Mouse (Mus musculus): ENCODE data around the gene Rnf207. TPM values are rescaled to one million over a fixed set of nuclear protein-coding genes. Genes with fewer than 3 reads are reported as not detected.

Gene Rnf207
- total and polyA plus RNA-seq, 3 experiments, result 0.51 TPM; not detected in 2

- TF ChIP-seq CHD1 (IDR thresholded peaks at IDR 0.05; ENCODE audit: low read depth, low read length) (no peak), CTCF (conservative IDR thresholded peaks at IDR 0.05 in 1 of 2, IDR thresholded peaks at IDR 0.05 in 1 of 2; ENCODE audit: low read depth in 2 of 2, low read length in 2 of 2) (peak in 1 of 2 experiments; percentile 51; a peak in 3 of 4 replicates)
- peaks cover 2% of the 10 kb centered on the region for H3K9me3 ChIP-seq (replicated peaks; ENCODE audit: low read length)
- H3K4me1 ChIP-seq (ENCODE audit: control insufficient read depth in 1 of 2, insufficient read depth in 2 of 2), result peaks cover 18 to 22% of the 10 kb centered on the region in 2 experiments
- dilution Hi-C loops (cut with MboI; ENCODE audit: extremely low pct_ligation_motif_present, extremely low pct_unique_long_range_greater_than_20kb, low sequenced_read_pairs), result no loop called here
- H3K4me3 ChIP-seq (replicated peaks in 1 of 3; ENCODE audit: low read depth in 2 of 3, low read length in 2 of 3, poor library complexity in 1 of 3), result no peak overlapping the region
- H3K27me3 ChIP-seq (replicated peaks), result peaks cover 2% of the 10 kb centered on the region
- in situ Hi-C loops (cut with MboI; ENCODE audit: low pct_ligation_motif_present, low pct_unique_long_range_greater_than_20kb, low sequenced_read_pairs), result loop anchor here (25.0 kb wide), 1 partner anchor 1836 kb away; no protein-coding TSS in a partner anchor
- H3K9ac ChIP-seq (ENCODE audit: insufficient read depth, low read depth), result no peak overlapping the region
- DNase-seq (ENCODE audit: extremely low read depth), result no peak
- no peak overlapping the region for H3K4me2 ChIP-seq (ENCODE audit: insufficient read depth, low read depth, poor library complexity, severe bottlenecking)
- no peak overlapping the region for H3K27ac ChIP-seq (ENCODE audit: insufficient read depth, low read depth)
- H3K79me2 ChIP-seq (replicated peaks; ENCODE audit: control insufficient read depth, extremely low read depth, insufficient read depth, poor library complexity, severe bottlenecking), result no peaks in the 10 kb centered on the region
- peaks cover 0 to 16% of the 10 kb centered on the region in 2 experiments for H3K36me3 ChIP-seq (replicated peaks in 1 of 2; ENCODE audit: control insufficient read depth in 1 of 2, insufficient read depth in 1 of 2, low read length in 1 of 2)
These were observed 42.1 kb downstream of the Rnf207 start for GRCm38 (mm10) chr4:152276389-152277347.

GRCm38 (mm10) chr4:152274681-152275131 is 44.1 kb downstream of the Rnf207 start:
- Histone ChIP-seq H3K9me3 (replicated peaks; ENCODE audit: low read length) (peaks cover 2% of the 10 kb centered on the region), H3K27me3 (replicated peaks) (no peaks in the 10 kb centered on the region), H3K27ac (ENCODE audit: insufficient read depth, low read depth) (no peak overlapping the region), H3K9ac (ENCODE audit: insufficient read depth, low read depth) (no peak overlapping the region), H3K4me1 (ENCODE audit: control insufficient read depth in 1 of 2, insufficient read depth in 2 of 2) (peaks cover 37 to 41% of the 10 kb centered on the region in 2 experiments), H3K36me3 (replicated peaks in 1 of 2; ENCODE audit: control insufficient read depth in 1 of 2, insufficient read depth in 1 of 2, low read length in 1 of 2) (peaks cover 0 to 11% of the 10 kb centered on the region in 2 experiments), H3K79me2 (replicated peaks; ENCODE audit: control insufficient read depth, extremely low read depth, insufficient read depth, poor library complexity, severe bottlenecking) (no peaks in the 10 kb centered on the region), H3K4me2 (ENCODE audit: insufficient read depth, low read depth, poor library complexity, severe bottlenecking) (no peak overlapping the region), H3K4me3 (replicated peaks in 1 of 3; ENCODE audit: low read depth in 2 of 3, low read length in 2 of 3, poor library complexity in 1 of 3) (peak overlapping the region in 1 of 3 experiments; percentile 45)
- no peak for TF ChIP-seq MYC (IDR thresholded peaks at IDR 0.05; ENCODE audit: low read depth, low read length)
- no peak for TF ChIP-seq USF1 (IDR thresholded peaks at IDR 0.05; ENCODE audit: low read depth, low read length)
- TF ChIP-seq NELFE (IDR thresholded peaks at IDR 0.05; ENCODE audit: low read depth, low read length), result no peak
- TF ChIP-seq IRF4 (IDR thresholded peaks at IDR 0.05; ENCODE audit: low read depth, low read length), result no peak
- TF ChIP-seq MEF2A (IDR thresholded peaks at IDR 0.05; ENCODE audit: borderline replicate concordance, low read depth, low read length), result no peak
- TF ChIP-seq CHD2 (IDR thresholded peaks at IDR 0.05; ENCODE audit: low read length), result no peak
- in situ Hi-C loops (cut with MboI; ENCODE audit: low pct_ligation_motif_present, low pct_unique_long_range_greater_than_20kb, low sequenced_read_pairs) (loop anchor here (25.0 kb wide), 1 partner anchor 1838 kb away; no protein-coding TSS in a partner anchor), dilution Hi-C loops (cut with MboI; ENCODE audit: extremely low pct_ligation_motif_present, extremely low pct_unique_long_range_greater_than_20kb, low sequenced_read_pairs) (no loop called here)
- no peak for DNase-seq (ENCODE audit: extremely low read depth)

DNA sequence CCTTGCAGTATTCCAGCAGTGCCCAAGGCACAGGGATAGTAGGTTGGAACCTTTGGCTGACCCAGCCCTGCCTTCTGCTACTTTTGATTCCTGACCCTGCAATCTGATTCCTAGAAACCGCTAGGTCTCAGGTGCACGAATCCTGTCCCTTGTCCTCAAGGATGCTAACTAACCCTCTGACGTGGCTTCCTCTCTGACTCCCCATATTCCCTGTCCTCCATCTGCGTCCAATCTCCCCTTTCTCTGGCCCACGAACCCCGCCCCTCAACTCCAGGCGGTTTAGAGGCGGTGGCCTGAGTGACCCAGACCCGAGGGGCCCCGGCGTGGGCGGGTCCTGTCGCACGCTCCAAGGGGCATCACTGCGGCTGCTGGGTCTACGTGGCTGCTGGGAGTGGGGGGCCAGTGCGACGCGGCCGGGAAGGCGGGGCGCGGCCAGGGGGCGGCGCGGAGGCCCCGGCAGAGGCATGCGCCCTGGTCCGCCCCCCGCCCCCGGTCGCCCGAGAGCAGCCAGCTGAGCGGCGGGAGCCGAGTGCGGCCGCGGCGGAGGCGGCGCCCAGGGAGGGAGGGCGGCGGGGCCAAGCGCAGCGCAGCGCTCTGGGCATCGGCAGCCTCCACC is 45.1 kb downstream of the Rnf207 start, which contains the start of gene Gpr153:
Gpr153 (plus strand) TSS at position 612 of the 616 bp plus-strand sequence.
- Histone ChIP-seq H3K27me3 (replicated peaks) (no peaks in the 10 kb centered on the region), H3K9me3 (replicated peaks; ENCODE audit: low read length) (peaks cover 2% of the 10 kb centered on the region), H3K4me2 (ENCODE audit: insufficient read depth, low read depth, poor library complexity, severe bottlenecking) (no peak within 1 kb of the TSS), H3K4me3 (replicated peaks in 1 of 3; ENCODE audit: low read depth in 2 of 3, low read length in 2 of 3, poor library complexity in 1 of 3) (peak within 1 kb of the TSS in 1 of 3 experiments; percentile 45), H3K9ac (ENCODE audit: insufficient read depth, low read depth) (no peak within 1 kb of the TSS), H3K36me3 (replicated peaks in 1 of 2; ENCODE audit: control insufficient read depth in 1 of 2, insufficient read depth in 1 of 2, low read length in 1 of 2) (peaks cover 0 to 7% of the 10 kb centered on the region in 2 experiments), H3K4me1 (ENCODE audit: control insufficient read depth in 1 of 2, insufficient read depth in 2 of 2) (peaks cover 45 to 51% of the 10 kb centered on the region in 2 experiments), H3K79me2 (replicated peaks; ENCODE audit: control insufficient read depth, extremely low read depth, insufficient read depth, poor library complexity, severe bottlenecking) (no peaks in the 10 kb centered on the region), H3K27ac (ENCODE audit: insufficient read depth, low read depth) (no peak within 1 kb of the TSS)
- dilution Hi-C loops (cut with MboI; ENCODE audit: extremely low pct_ligation_motif_present, extremely low pct_unique_long_range_greater_than_20kb, low sequenced_read_pairs) (no loop called here), in situ Hi-C loops (cut with MboI; ENCODE audit: low pct_ligation_motif_present, low pct_unique_long_range_greater_than_20kb, low sequenced_read_pairs) (no loop called here)
- DNase-seq (ENCODE audit: extremely low read depth), result no peak
- TF ChIP-seq MXI1 (IDR thresholded peaks at IDR 0.05; ENCODE audit: low read depth, low read length) (no peak), USF1 (IDR thresholded peaks at IDR 0.05; ENCODE audit: low read depth, low read length) (no peak), ELF1 (IDR thresholded peaks at IDR 0.05; ENCODE audit: low read depth, low read length) (no peak), ZMIZ1 (IDR thresholded peaks at IDR 0.05; ENCODE audit: low read depth, low read length) (no peak), ETS1 (conservative IDR thresholded peaks at IDR 0.05; ENCODE audit: low read depth, low read length) (no peak), RCOR1 (conservative IDR thresholded peaks at IDR 0.05; ENCODE audit: low read depth, low read length) (no peak), ZKSCAN1 (IDR thresholded peaks at IDR 0.05; ENCODE audit: borderline replicate concordance, low read depth, low read length) (no peak), HCFC1 (IDR thresholded peaks at IDR 0.05; ENCODE audit: low read depth, low read length) (no peak), CTCF (conservative IDR thresholded peaks at IDR 0.05 in 1 of 2, IDR thresholded peaks at IDR 0.05 in 1 of 2; ENCODE audit: low read depth in 2 of 2, low read length in 2 of 2) (no peak), USF2 (conservative IDR thresholded peaks at IDR 0.05; ENCODE audit: low read depth, low read length) (no peak), POLR2A (IDR thresholded peaks at IDR 0.05; ENCODE audit: low read depth, low read length) (no peak), KAT2A (IDR thresholded peaks at IDR 0.05; ENCODE audit: insufficient replicate concordance, low read length) (no peak), POLR2AphosphoS2 (IDR thresholded peaks at IDR 0.05; ENCODE audit: low read depth, low read length) (no peak), E2F4 (IDR thresholded peaks at IDR 0.05; ENCODE audit: insufficient replicate concordance, low read depth, low read length) (no peak)
